ENCODE assay signal across 10 mouse cellular contexts in the genomic region with DNA sequence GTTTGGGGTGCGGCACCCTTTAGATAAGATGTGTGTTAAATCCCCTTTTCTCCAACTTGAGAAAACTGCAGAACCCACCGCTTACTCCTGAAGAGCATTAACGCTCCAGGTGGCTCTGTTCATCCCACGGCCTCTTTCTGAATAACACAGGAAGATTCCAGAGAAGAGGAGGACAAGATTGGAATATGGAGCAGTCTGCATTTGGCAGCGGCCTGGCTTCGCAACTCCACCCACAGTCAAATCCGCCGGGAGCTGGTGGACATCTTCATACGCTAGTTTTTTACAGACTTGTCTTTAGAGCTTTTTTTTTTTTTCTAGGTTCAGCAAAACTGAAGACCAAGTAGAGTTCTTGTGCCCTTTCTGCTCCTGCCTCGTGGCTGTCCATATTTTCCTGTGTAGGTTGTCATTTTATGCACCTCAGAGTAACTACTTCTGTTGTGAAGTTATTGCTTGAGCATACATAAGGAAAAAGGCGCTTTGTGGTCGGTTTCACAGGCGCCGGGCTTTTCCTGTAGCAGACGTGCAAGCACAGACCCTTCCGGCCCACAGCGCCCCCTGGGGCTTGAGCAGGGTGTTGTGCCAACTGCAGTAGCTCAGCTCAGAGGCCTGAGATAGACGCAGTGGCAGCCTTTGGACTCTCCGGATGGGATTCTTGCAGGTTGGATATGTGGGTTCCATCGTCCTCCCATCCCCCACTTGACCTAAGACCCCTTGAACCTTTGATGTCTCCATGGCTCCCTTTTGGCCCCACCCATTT. TPM values are rescaled to one million over a fixed set of nuclear protein-coding genes. Genes with fewer than 3 reads are reported as not detected.
A peak's percentile ranks its signal among the peaks of the same experiment; 100 is the strongest.
DNase-seq lines count a peak whose midpoint lies in the region; ATAC-seq and TF ChIP-seq lines count a peak whose summit lies in the region.
"Had no signal": no experiment of that assay in that cellular context is flagged by ENCODE, and none has a peak within 500 bp of the region (broad histone marks: within the 10 kb centered on the region; RNA-seq: fewer than 3 reads in every experiment).

No protein-coding gene starts in this region.

- no peaks in the 10 kb centered on the region for H3K27me3 ChIP-seq in hindbrain, postnatal 0 days (ENCODE audit: insufficient read depth, low read length)
- H3K27me3 ChIP-seq in hindbrain, embryonic 16.5 days (replicated peaks; ENCODE audit: control insufficient read depth, insufficient read depth, low read length) = no peaks in the 10 kb centered on the region
- H3K27me3 ChIP-seq in splenic B cell, adult 2 months (ENCODE audit: control insufficient read depth, insufficient read depth, low read length, poor library complexity, severe bottlenecking) = no peaks in the 10 kb centered on the region
- H3K27me3 ChIP-seq in midbrain, embryonic 15.5 days (replicated peaks) = no peaks in the 10 kb centered on the region
- H3K27me3 ChIP-seq: embryonic facial prominence, embryonic 12.5 days; limb, embryonic 13.5 days had no signal

- H3K9me3 ChIP-seq in hindbrain, postnatal 0 days (ENCODE audit: low read length) = no peaks in the 10 kb centered on the region
- no peaks in the 10 kb centered on the region for H3K9me3 ChIP-seq in hindbrain, embryonic 16.5 days (ENCODE audit: control insufficient read depth, low read length)
- no peaks in the 10 kb centered on the region for H3K9me3 ChIP-seq in midbrain, embryonic 15.5 days
- H3K9me3 ChIP-seq: embryonic facial prominence, embryonic 12.5 days; limb, embryonic 13.5 days had no signal

- WGBS in hindbrain, postnatal 0 days = 71% methylated on average over 20 of the region's 20 CpGs
- 67% methylated on average over 20 of the region's 20 CpGs for WGBS in hindbrain, embryonic 16.5 days
- WGBS in bone marrow, adult 2 months = 42% methylated on average over 20 of the region's 20 CpGs
- WGBS in midbrain, embryonic 15.5 days = 65% methylated on average over 20 of the region's 20 CpGs

- no peak overlapping the region for H3K9ac ChIP-seq in hindbrain, postnatal 0 days (replicated peaks; ENCODE audit: low read length)
- H3K9ac ChIP-seq in hindbrain, embryonic 16.5 days (ENCODE audit: low read depth, low read length) = no peak overlapping the region
- H3K9ac ChIP-seq in midbrain, embryonic 15.5 days = no peak overlapping the region
- H3K9ac ChIP-seq: embryonic facial prominence, embryonic 12.5 days; limb, embryonic 13.5 days had no signal

- intact Hi-C loops in heart, postnatal 14 days (cut with DNase I) = no loop called here

- peak; percentile 55 for TF ChIP-seq CTCF in hindbrain, postnatal 0 days (IDR thresholded peaks at IDR 0.05; ENCODE audit: low read depth)
- peak; percentile 65 for TF ChIP-seq CTCF in bone marrow, adult 2 months (IDR thresholded peaks at IDR 0.05; ENCODE audit: control insufficient read depth, insufficient read depth, low read length)

- H3K36me3 ChIP-seq in hindbrain, postnatal 0 days (ENCODE audit: insufficient read depth, low read length) = no peaks in the 10 kb centered on the region
- no peaks in the 10 kb centered on the region for H3K36me3 ChIP-seq in hindbrain, embryonic 16.5 days (ENCODE audit: control insufficient read depth, insufficient read depth, low read length)
- H3K36me3 ChIP-seq in splenic B cell, adult 2 months (ENCODE audit: control insufficient read depth, insufficient read depth, low read length, poor library complexity, severe bottlenecking) = no peaks in the 10 kb centered on the region
- no peaks in the 10 kb centered on the region for H3K36me3 ChIP-seq in midbrain, embryonic 15.5 days (replicated peaks)
- H3K36me3 ChIP-seq: embryonic facial prominence, embryonic 12.5 days; limb, embryonic 13.5 days had no signal

- no peak overlapping the region for H3K4me3 ChIP-seq in hindbrain, postnatal 0 days (ENCODE audit: low read length)
- H3K4me3 ChIP-seq in hindbrain, embryonic 16.5 days (ENCODE audit: low read length) = no peak overlapping the region
- H3K4me3 ChIP-seq in bone marrow, adult 2 months (replicated peaks; ENCODE audit: control insufficient read depth, low read depth, low read length) = no peak overlapping the region
- H3K4me3 ChIP-seq in midbrain, embryonic 15.5 days = no peak overlapping the region
- H3K4me3 ChIP-seq: embryonic facial prominence, embryonic 12.5 days; limb, embryonic 13.5 days had no signal

- TF ChIP-seq POLR2A in bone marrow, adult 2 months (IDR thresholded peaks at IDR 0.05; ENCODE audit: borderline replicate concordance, control insufficient read depth, low read depth, low read length) = no peak

- no peak for ATAC-seq in hindbrain, postnatal 0 days
- ATAC-seq in hindbrain, embryonic 16.5 days = no peak
- ATAC-seq in CD4-positive, CD25-positive, alpha-beta regulatory T cell, adult 4 months = peak; percentile 56
- ATAC-seq in midbrain, embryonic 15.5 days (replicated peaks) = no peak

- no peak overlapping the region for H3K27ac ChIP-seq in hindbrain, postnatal 0 days
- no peak overlapping the region for H3K27ac ChIP-seq in hindbrain, embryonic 16.5 days (ENCODE audit: low read depth, low read length)
- H3K27ac ChIP-seq in bone marrow, adult 2 months (ENCODE audit: control insufficient read depth, insufficient read depth, low read depth, low read length, poor library complexity) = no peak overlapping the region
- no peak overlapping the region for H3K27ac ChIP-seq in midbrain, embryonic 15.5 days
- H3K27ac ChIP-seq: embryonic facial prominence, embryonic 12.5 days; limb, embryonic 13.5 days had no signal

- H3K4me2 ChIP-seq in hindbrain, postnatal 0 days (ENCODE audit: low read depth, low read length) = no peak overlapping the region
- H3K4me2 ChIP-seq in hindbrain, embryonic 16.5 days (ENCODE audit: low read length) = no peak overlapping the region
- no peak overlapping the region for H3K4me2 ChIP-seq in midbrain, embryonic 15.5 days
- H3K4me2 ChIP-seq: embryonic facial prominence, embryonic 12.5 days; limb, embryonic 13.5 days had no signal

- peak; percentile 37 for DNase-seq in hindbrain, postnatal 0 days (ENCODE audit: low spot score)
- DNase-seq in heart, postnatal 14 days = peak; percentile 62 to 70
- DNase-seq in lung, postnatal 14 days = peak; percentile 73
- peak; percentile 70 for DNase-seq in splenic B cell, adult 2 months (ENCODE audit: low read depth, low spot score)

- H3K4me1 ChIP-seq in hindbrain, postnatal 0 days (ENCODE audit: insufficient read depth, low read length) = no peaks in the 10 kb centered on the region
- no peaks in the 10 kb centered on the region for H3K4me1 ChIP-seq in hindbrain, embryonic 16.5 days (ENCODE audit: control insufficient read depth, insufficient read depth, low read depth, low read length)
- no peaks in the 10 kb centered on the region for H3K4me1 ChIP-seq in bone marrow, adult 2 months (ENCODE audit: control insufficient read depth, insufficient read depth, low read length)
- peaks cover 3% of the 10 kb centered on the region; the same call in 1 of the 2 replicates for H3K4me1 ChIP-seq in midbrain, embryonic 15.5 days

RNA-seq across cellular contexts. Expression of a gene that starts 1.7 kb away (rescaled TPM):
- not detected in 2 replicates for total RNA-seq in hindbrain, postnatal 0 days (2014; rRNA removed)
- polyA plus RNA-seq in hindbrain, postnatal 0 days (2015; fragmentation: Nextera tagmentation; extraction: Ambion mirVana) = not detected in 2 replicates
- polyA plus RNA-seq in hindbrain, embryonic 16.5 days (2015; fragmentation: Nextera tagmentation; extraction: Ambion mirVana) = not detected in 2 replicates
- polyA plus RNA-seq in CD4-positive, CD25-positive, alpha-beta regulatory T cell, adult 4 months (2017; shearing (Covaris generic)) = not detected
- not detected in 2 replicates for polyA plus RNA-seq in bone marrow, adult 2 months (2011; ENCODE audit: insufficient read depth, insufficient read length, low replicate concordance, missing spikeins)
- 1 to 10 TPM; 1.2 to 1.4 TPM for total RNA-seq in heart, postnatal 14 days (2021)
- 0.06 TPM in 1 of 2 replicates, not detected in the other for polyA plus RNA-seq in midbrain, embryonic 15.5 days (2015; fragmentation: Nextera tagmentation; extraction: Ambion mirVana)
- polyA plus RNA-seq: embryonic facial prominence, embryonic 12.5 days; limb, embryonic 13.5 days had no signal

RNA-seq across cellular contexts. Expression of a gene that starts 18.4 kb away (rescaled TPM):
- 1.5 and 10.4 TPM in 2 replicates for total RNA-seq in hindbrain, postnatal 0 days (2014; rRNA removed)
- polyA plus RNA-seq in hindbrain, postnatal 0 days (2015; fragmentation: Nextera tagmentation; extraction: Ambion mirVana) = 56.0 and 73.6 TPM in 2 replicates
- polyA plus RNA-seq in hindbrain, embryonic 16.5 days (2015; fragmentation: Nextera tagmentation; extraction: Ambion mirVana) = 55.4 and 57.7 TPM in 2 replicates
- polyA plus RNA-seq in CD4-positive, CD25-positive, alpha-beta regulatory T cell, adult 4 months (2017; shearing (Covaris generic)) = 100 to 1,000 TPM; 134 to 149 TPM
- polyA plus RNA-seq in bone marrow, adult 2 months (2011; ENCODE audit: insufficient read depth, insufficient read length, low replicate concordance, missing spikeins) = 42.2 and 64.0 TPM in 2 replicates
- 10 to 100 TPM; 54.2 to 57.5 TPM for total RNA-seq in heart, postnatal 14 days (2021)
- polyA plus RNA-seq in midbrain, embryonic 15.5 days (2015; fragmentation: Nextera tagmentation; extraction: Ambion mirVana) = 57.3 and 58.1 TPM in 2 replicates

RNA-seq across cellular contexts. Expression of a gene that starts 27.3 kb away (rescaled TPM):
- total RNA-seq in hindbrain, postnatal 0 days (2014; rRNA removed) = 4.7 and 8.2 TPM in 2 replicates
- 19.1 and 19.3 TPM in 2 replicates for polyA plus RNA-seq in hindbrain, postnatal 0 days (2015; fragmentation: Nextera tagmentation; extraction: Ambion mirVana)
- polyA plus RNA-seq in hindbrain, embryonic 16.5 days (2015; fragmentation: Nextera tagmentation; extraction: Ambion mirVana) = 35.1 and 37.2 TPM in 2 replicates
- polyA plus RNA-seq in CD4-positive, CD25-positive, alpha-beta regulatory T cell, adult 4 months (2017; shearing (Covaris generic)) = not detected
- polyA plus RNA-seq in bone marrow, adult 2 months (2011; ENCODE audit: insufficient read depth, insufficient read length, low replicate concordance, missing spikeins) = 0.59 TPM in 1 of 2 replicates, not detected in the other
- total RNA-seq in heart, postnatal 14 days (2021) = not detected
- polyA plus RNA-seq in midbrain, embryonic 15.5 days (2015; fragmentation: Nextera tagmentation; extraction: Ambion mirVana) = 6.8 and 7.6 TPM in 2 replicates

RNA-seq across cellular contexts. Expression of a gene that starts 39.7 kb away (rescaled TPM):
- 0.05 TPM in 1 of 2 replicates, not detected in the other for total RNA-seq in hindbrain, postnatal 0 days (2014; rRNA removed)
- 0.16 and 0.42 TPM in 2 replicates for polyA plus RNA-seq in hindbrain, postnatal 0 days (2015; fragmentation: Nextera tagmentation; extraction: Ambion mirVana)
- polyA plus RNA-seq in hindbrain, embryonic 16.5 days (2015; fragmentation: Nextera tagmentation; extraction: Ambion mirVana) = 0.19 and 0.28 TPM in 2 replicates
- not detected for polyA plus RNA-seq in CD4-positive, CD25-positive, alpha-beta regulatory T cell, adult 4 months (2017; shearing (Covaris generic))
- polyA plus RNA-seq in bone marrow, adult 2 months (2011; ENCODE audit: insufficient read depth, insufficient read length, low replicate concordance, missing spikeins) = not detected in 2 replicates
- total RNA-seq in heart, postnatal 14 days (2021) = 100 to 1,000 TPM; 171 to 231 TPM
- 0.31 TPM in 1 of 2 replicates, not detected in the other for polyA plus RNA-seq in midbrain, embryonic 15.5 days (2015; fragmentation: Nextera tagmentation; extraction: Ambion mirVana)
